Mouse (Mus musculus) midbrain, embryonic 11.5 days (tissue): ENCODE results near the gene Abtb2. TPM values are rescaled to one million over a fixed set of nuclear protein-coding genes. Genes with fewer than 3 reads are reported as not detected.
"Not testable (repeated sequence)": the region's sequence is repeated elsewhere in the genome, so short reads cannot be mapped to it uniquely, and the experiment has no call there.

Experiments
- ATAC-seq: fragments of 200-750 bp; cut with Nextera tagmentation; 2 replicates; pipeline ENCODE4 v1.8.0; 2017; ENCODE audit warnings: moderate TSS enrichment, moderate library complexity; ENCODE audit not compliant: low FRiP score
- DNase-seq: peaks from one replicate; pipeline ENCODE4 v3.0.0; 2015; ENCODE audit warnings: low spot score; ENCODE audit errors: missing footprints
- H3K27ac ChIP-seq: fragments of 300-500 bp; sonication (generic); 2 replicates; pipeline ENCODE4 v1.5.1; 2014; ENCODE audit warnings: low read depth, low read length
- H3K27me3 ChIP-seq: fragments of 300-500 bp; sonication (generic); 2 replicates; pipeline ENCODE4 v1.6.1; 2014; ENCODE audit warnings: mild to moderate bottlenecking, low read length, moderate library complexity, mixed read lengths; ENCODE audit not compliant: control insufficient read depth, insufficient read depth
- H3K36me3 ChIP-seq: fragments of 300-500 bp; sonication (generic); 2 replicates; pipeline ENCODE4 v1.6.1; 2014; ENCODE audit warnings: mild to moderate bottlenecking, low read length, moderate library complexity, mixed read lengths; ENCODE audit not compliant: control insufficient read depth, insufficient read depth
- H3K4me1 ChIP-seq: fragments of 300-500 bp; sonication (generic); 2 replicates; pipeline ENCODE4 v1.6.1; 2014; ENCODE audit warnings: low read length; ENCODE audit not compliant: control insufficient read depth, insufficient read depth
- H3K4me2 ChIP-seq: fragments of 300-500 bp; sonication (generic); 2 replicates; pipeline ENCODE4 v1.6.1; 2014; ENCODE audit warnings: mild to moderate bottlenecking, moderate library complexity
- H3K4me3 ChIP-seq: fragments of 300-500 bp; sonication (generic); 2 replicates; pipeline ENCODE4 v1.5.1; 2014; ENCODE audit warnings: low read depth, low read length
- H3K9ac ChIP-seq: fragments of 300-500 bp; sonication (generic); 2 replicates; pipeline ENCODE4 v1.6.1; 2014; ENCODE audit warnings: low read length
- H3K9me3 ChIP-seq: fragments of 300-500 bp; sonication (generic); 2 replicates; pipeline ENCODE4 v1.6.1; 2016; ENCODE audit warnings: low read length; ENCODE audit not compliant: control insufficient read depth
- WGBS: fragments of 180-500 bp; shearing (Covaris S2); extraction: QIAGEN DNeasy Blood & Tissue Kit; methylation state at CpG from one replicate; pipeline ENCODE4 v1.1.7; 2014; 5-methylcytosine and 5-hydroxymethylcytosine counted together
- polyA plus RNA-seq: library from polyadenylated mRNA; unstranded; fragments of >200 nt; fragmentation: Nextera tagmentation; extraction: Ambion mirVana; gene quantifications from 2 replicates; pipeline ENCODE4 v1.2.1, GENCODE M21; 2014

The Abtb2 gene
- 9.6 and 12.1 TPM in 2 replicates for polyA plus RNA-seq

DNA sequence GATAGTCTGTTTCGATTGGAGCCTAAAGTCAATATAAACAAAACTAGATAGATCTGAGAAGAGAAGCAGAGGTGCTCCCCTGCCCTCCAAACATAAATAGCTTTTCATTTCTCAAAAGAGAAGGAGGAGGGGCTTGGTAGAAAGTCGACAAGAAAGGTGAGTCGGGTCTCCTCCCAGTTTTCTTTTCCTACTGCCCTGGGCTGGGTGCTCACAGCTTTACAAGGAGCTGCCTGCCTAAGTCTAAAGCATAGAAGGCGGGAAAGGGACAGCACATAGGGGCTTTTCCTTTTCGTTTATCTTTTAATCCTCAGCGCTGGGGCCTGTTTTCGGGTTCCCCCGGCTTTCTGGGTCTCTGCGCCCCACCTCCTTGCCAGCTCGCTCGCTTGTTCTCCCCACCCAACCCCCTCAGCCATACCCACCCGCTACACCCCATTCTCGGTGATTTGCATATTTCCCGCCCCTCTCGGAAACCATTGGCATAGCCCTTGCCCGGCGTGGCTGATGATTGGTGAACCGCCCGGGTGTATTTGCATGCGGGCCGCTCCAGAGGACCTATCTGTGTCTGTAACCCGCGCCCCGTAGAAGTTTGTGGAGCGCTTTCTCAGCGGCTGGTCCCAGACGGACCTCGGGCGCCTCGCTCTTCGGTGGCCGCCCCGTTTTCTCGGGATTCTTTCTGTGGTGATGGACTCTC, at the start of gene Abtb2:
Gene Abtb2, plus strand, starts transcription at position 579 of the 691 bp plus-strand sequence.
- DNase-seq, result peak; percentile 98
- ATAC-seq, result peak; percentile 95
- peaks cover 15% of the 10 kb centered on the region for H3K4me1 ChIP-seq
- no peaks in the 10 kb centered on the region for H3K36me3 ChIP-seq
- peak within 1 kb of the TSS; percentile 73 for H3K9ac ChIP-seq
- peak within 1 kb of the TSS; percentile 67 for H3K4me3 ChIP-seq
- under 1% methylated on average over 34 of the region's 34 CpGs for WGBS
- H3K9me3 ChIP-seq, result no peaks in the 10 kb centered on the region
- peak within 1 kb of the TSS; percentile 61 for H3K27ac ChIP-seq
- H3K27me3 ChIP-seq, result no peaks in the 10 kb centered on the region; the same call in 1 of the 2 replicates
- H3K4me2 ChIP-seq, result peak within 1 kb of the TSS; percentile 93

DNA sequence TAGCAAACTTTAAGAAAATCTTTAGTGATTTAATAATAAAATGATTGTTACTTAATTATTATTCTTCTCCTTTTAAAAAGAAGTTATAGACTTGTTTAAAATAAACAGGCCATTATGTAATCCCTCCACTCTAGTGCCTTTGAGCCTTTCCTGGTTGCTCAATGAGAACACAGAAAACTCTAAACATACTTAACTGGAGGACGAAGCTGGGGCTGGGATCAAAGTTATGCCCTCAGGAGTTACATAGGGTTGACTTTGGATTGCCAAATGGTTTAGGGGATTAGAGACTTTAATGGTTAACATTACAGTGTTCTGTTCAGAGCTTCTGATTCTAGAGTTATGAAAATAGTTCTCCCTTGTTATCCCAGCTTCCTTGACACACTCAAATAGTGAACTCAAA, 49.6 kb upstream of the Abtb2 start:
- ATAC-seq, result no peak
- WGBS, result 77% methylated on average over 1 of the region's 1 CpGs
- no peak overlapping the region for H3K4me2 ChIP-seq

DNA sequence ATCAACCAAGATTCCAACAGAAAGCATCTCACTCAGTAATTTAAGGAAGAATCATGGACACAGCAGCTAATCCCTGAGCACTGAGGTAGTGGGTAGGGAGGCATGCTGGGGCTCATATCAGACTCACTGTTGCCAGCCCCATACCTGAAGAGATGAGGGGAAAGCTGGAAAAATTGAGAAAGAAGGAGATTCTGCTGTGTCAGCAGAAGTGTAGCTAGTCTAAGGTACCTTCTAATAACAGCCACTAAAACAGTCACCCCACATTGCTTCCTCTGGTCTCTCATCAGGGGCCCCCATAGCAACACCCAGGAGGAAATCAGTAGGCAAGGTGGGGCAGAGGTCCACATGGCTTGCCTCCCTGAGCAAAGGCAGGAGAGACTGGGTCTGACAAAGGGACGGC, 40.5 kb upstream of the Abtb2 start:
- no peak overlapping the region for H3K27ac ChIP-seq
- no peak overlapping the region for H3K4me2 ChIP-seq
- no peaks in the 10 kb centered on the region for H3K4me1 ChIP-seq
- H3K27me3 ChIP-seq, result no peaks in the 10 kb centered on the region
- no peak for ATAC-seq
- WGBS, result 96% methylated on average over 1 of the region's 1 CpGs
- H3K9ac ChIP-seq, result no peak overlapping the region
- no peak overlapping the region for H3K4me3 ChIP-seq
- DNase-seq, result no peak
- H3K9me3 ChIP-seq, result no peaks in the 10 kb centered on the region
- H3K36me3 ChIP-seq, result no peaks in the 10 kb centered on the region

More for the DNA sequence above, 49.6 kb upstream of the Abtb2 start:
- Histone ChIP-seq H3K4me1 (no peaks in the 10 kb centered on the region), H3K36me3 (no peaks in the 10 kb centered on the region), H3K9me3 (no peaks in the 10 kb centered on the region), H3K27ac (no peak overlapping the region), H3K9ac (no peak overlapping the region), H3K4me3 (no peak overlapping the region), H3K27me3 (no peaks in the 10 kb centered on the region)
- no peak for DNase-seq

DNA sequence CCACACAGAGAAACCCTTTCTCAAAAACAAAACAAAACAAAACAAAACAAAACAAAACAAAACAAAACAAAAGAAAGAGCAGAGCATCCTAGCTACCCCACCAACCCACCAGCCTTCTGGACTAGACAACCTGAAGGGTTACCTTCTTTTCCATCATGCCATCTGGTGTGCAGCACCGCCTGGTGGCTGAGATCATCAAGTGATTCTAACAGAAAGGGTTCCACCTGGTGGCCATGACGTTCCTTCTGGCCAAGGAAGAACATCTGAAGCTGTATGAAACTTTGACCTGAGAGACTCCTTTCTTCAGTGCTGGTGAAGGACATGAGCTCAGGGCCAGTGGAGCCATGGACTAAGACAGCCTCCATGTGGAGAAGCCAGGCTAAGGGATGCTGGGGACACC, 19.0 kb upstream of the Abtb2 start:
- Histone ChIP-seq H3K9me3 (no peaks in the 10 kb centered on the region), H3K4me3 (no peak overlapping the region), H3K27ac (no peak overlapping the region), H3K36me3 (no peaks in the 10 kb centered on the region), H3K9ac (no peak overlapping the region), H3K27me3 (no peaks in the 10 kb centered on the region), H3K4me2 (no peak overlapping the region), H3K4me1 (no peaks in the 10 kb centered on the region)
- WGBS, result 9% methylated on average over 2 of the region's 2 CpGs
- DNase-seq (no peak), ATAC-seq (no peak)

DNA sequence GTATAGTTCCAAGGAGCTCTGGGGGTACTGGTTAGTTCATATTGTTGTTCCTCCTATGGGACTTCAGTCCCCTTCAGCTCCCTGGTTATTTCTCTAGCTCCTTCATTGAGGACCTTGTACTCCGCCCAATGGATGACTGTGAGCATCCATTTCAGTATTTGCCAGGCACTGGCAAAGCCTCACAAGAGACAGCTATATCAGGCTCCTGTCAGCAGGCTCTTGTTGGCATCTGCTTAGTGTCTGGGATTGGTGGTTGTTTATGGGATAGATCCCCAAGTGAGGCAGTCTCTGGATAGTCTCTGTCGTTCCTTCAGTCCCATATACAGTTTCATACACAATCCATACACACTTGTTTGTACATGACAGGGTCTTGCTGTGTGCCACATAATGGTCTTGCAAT, 15.8 kb upstream of the Abtb2 start:
- H3K4me3 ChIP-seq, H3K4me1 ChIP-seq, ATAC-seq, H3K4me2 ChIP-seq, H3K9ac ChIP-seq, H3K9me3 ChIP-seq, H3K27ac ChIP-seq, H3K27me3 ChIP-seq, DNase-seq, H3K36me3 ChIP-seq: not testable (repeated sequence)
- WGBS, result 90% methylated on average over 2 of the region's 2 CpGs

DNA sequence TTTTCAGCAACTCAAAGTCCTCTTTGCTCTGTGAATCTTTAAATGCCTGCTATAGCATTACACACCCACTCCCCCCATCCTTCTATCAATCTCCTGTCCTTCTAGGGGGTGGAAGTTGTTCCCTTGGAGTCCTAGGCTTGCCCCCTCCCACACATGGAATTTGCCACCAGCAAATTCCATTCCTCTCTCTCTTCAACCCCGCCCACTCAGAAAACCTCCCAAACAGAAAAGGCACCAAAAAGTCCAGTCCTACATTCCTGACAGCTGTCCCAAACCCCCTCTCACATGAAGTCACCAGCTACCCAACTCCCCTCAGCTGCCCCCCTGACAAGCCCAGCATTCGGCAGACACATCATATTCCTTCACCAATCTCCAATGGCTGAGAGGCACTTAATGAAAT, 12.1 kb upstream of the Abtb2 start:
- no peak overlapping the region for H3K4me2 ChIP-seq
- 72% methylated on average over 2 of the region's 2 CpGs for WGBS
- H3K9ac ChIP-seq, result no peak overlapping the region
- H3K27me3 ChIP-seq, result no peaks in the 10 kb centered on the region
- no peak for DNase-seq
- no peaks in the 10 kb centered on the region for H3K36me3 ChIP-seq
- H3K27ac ChIP-seq, result no peak overlapping the region
- no peak overlapping the region for H3K4me3 ChIP-seq
- H3K9me3 ChIP-seq, result no peaks in the 10 kb centered on the region
- H3K4me1 ChIP-seq, result no peaks in the 10 kb centered on the region
- ATAC-seq, result no peak

DNA sequence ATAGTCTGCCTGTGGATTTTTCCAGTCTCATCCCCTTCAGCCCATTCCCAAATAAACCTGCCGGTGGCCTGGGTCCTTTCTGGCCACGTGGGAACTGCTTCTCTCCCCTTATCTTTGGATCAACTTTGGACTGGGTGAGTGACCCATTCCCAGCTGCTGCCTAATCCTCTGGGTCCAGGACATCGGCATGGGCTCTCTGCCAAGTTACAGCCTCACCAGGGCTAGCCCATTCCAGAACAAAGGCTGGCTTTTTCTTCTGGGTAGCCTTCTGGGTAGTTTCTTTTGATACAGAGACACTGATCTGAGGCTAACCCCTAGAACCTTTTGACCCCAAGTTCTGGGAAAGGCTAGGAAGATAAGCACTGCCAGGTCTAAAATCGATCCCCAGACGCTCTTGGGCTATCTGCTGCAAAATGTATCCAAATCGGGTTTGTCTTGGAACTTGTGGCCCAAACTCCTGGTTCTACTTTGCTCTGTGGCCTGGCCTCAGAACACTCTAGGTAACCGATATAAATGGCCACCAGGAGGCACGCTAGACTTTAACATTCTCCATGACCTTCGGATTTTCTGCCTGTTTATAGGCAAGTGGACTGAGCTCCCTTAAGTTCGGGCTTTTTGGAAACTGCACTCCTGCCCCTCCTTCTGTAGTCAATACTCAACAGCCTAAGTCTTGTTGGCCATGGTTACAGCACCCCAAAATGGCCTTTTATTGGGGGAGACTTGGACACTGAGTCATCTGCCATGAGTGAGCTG, 9.8 kb upstream of the Abtb2 start:
- Histone ChIP-seq H3K9me3 (no peaks in the 10 kb centered on the region), H3K36me3 (no peaks in the 10 kb centered on the region), H3K4me1 (no peaks in the 10 kb centered on the region), H3K4me2 (no peak overlapping the region), H3K9ac (no peak overlapping the region), H3K4me3 (no peak overlapping the region), H3K27ac (no peak overlapping the region), H3K27me3 (no peaks in the 10 kb centered on the region)
- DNase-seq (no peak), ATAC-seq (no peak)
- 64% methylated on average over 10 of the region's 10 CpGs for WGBS

DNA sequence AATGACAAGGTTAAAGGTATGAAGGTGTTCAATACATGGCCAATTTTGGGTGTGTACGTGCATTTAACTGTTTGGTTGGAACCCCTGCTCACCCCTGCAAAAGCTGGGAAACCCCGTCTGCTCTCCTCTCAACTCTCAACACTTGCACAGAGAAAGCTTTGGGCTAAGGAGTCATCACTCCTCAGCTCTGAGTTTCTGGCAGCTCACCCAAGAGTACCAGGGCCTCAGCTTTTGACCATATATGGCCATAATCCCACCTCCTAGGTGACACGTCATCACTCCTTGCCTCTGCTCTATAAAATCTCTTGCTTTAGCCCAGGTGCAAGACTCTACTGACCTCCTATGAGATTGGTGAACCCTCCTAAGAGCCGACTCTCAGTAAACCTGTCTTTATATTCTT, 5.2 kb upstream of the Abtb2 start:
- DNase-seq (no peak), ATAC-seq (no peak)
- WGBS, result 76% methylated on average over 4 of the region's 4 CpGs
- Histone ChIP-seq H3K36me3 (no peaks in the 10 kb centered on the region), H3K4me1 (no peaks in the 10 kb centered on the region), H3K9ac (no peak overlapping the region), H3K27ac (no peak overlapping the region), H3K9me3 (no peaks in the 10 kb centered on the region), H3K4me2 (no peak overlapping the region), H3K4me3 (no peak overlapping the region), H3K27me3 (no peaks in the 10 kb centered on the region; the same call in 1 of the 2 replicates)

DNA sequence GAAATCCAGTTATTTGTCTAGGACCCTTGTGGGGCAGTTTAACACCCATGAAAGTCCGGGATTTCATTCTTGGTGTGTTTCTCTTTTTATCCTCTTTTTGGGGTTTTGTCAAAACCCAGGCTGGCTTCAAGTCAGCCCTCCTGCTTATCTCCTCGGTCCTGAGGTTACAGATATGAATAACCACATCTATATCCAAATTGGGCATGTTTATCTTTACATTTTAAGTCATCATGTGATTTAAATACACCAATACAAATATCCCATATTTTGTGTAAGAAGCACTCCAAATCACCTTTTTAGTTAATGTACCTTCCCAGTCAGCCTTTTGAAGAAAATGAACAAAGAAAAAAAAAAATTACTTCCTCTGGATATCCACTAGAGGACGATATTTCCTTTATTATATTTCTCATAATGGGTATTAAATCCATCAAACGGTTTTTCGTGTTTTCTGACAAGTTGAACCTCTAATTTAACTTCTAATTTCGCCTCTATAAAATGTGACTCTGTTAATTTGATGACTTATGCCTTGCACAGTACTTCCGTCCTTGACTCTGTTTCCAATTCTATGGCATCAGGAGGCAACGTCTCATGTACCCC, 1.6 kb upstream of the Abtb2 start:
- no peak overlapping the region for H3K9ac ChIP-seq
- 18% methylated on average over 8 of the region's 8 CpGs for WGBS
- H3K36me3 ChIP-seq, result no peaks in the 10 kb centered on the region
- peak overlapping the region; percentile 93 for H3K4me2 ChIP-seq
- DNase-seq, result peak; percentile 92
- H3K9me3 ChIP-seq, result no peaks in the 10 kb centered on the region
- H3K4me3 ChIP-seq, result peak overlapping the region; percentile 67; the same call in 1 of the 2 replicates
- H3K4me1 ChIP-seq, result peaks cover 12% of the 10 kb centered on the region
- no peaks in the 10 kb centered on the region; the same call in 1 of the 2 replicates for H3K27me3 ChIP-seq
- no peak overlapping the region for H3K27ac ChIP-seq
- no peak for ATAC-seq
